Mouse (Mus musculus): ENCODE results near the gene Pih1d1. TPM values are rescaled to one million over a fixed set of nuclear protein-coding genes. Genes with fewer than 3 reads are reported as not detected.
"Not testable (repeated sequence)": the region's sequence is repeated elsewhere in the genome, so short reads cannot be mapped to it uniquely, and the experiment has no call there.

Gene Pih1d1
- total RNA-seq (2021): 10 to 100 TPM; 43.0 to 46.1 TPM
- long read RNA-seq, experiment 1, transcript Pih1d1-201 (10 exons, 1,185 nt): major isoform, 8 of 11 reads
- long read RNA-seq, experiment 1, partial matches to known transcripts: 1 of 11 reads
- long read RNA-seq, experiment 1, other reads (novel, unspliced or antisense): 1 of 11 reads
- long read RNA-seq, experiment 2, transcript Pih1d1-201 (10 exons, 1,185 nt): major isoform, 12 of 28 reads
- long read RNA-seq, experiment 2, partial matches to known transcripts: 8 of 28 reads
- long read RNA-seq, experiment 2, other reads (novel, unspliced or antisense): 4 of 28 reads

- TF ChIP-seq CTCF (conservative IDR thresholded peaks at IDR 0.05): peak; percentile 78
- peak within 1 kb of the TSS; percentile 97 for H3K4me3 ChIP-seq
- DNase-seq (ENCODE audit: low spot score in 2 of 2): peak; percentile 96
- H3K27ac ChIP-seq: peak within 1 kb of the TSS; percentile 97
Measured at GRCm38 (mm10) chr7:45154096-45154992, at the start of gene Pih1d1, which contains the start of gene Aldh16a1. Gene Pih1d1 (plus strand): TSS chr7:45154303. Gene Aldh16a1 (minus strand): TSS chr7:45154584.

GRCm38 (mm10) chr7:45104941-45105340, 49.2 kb upstream of the Pih1d1 start:
- no peak for DNase-seq (ENCODE audit: low spot score in 2 of 2)
- no peak for TF ChIP-seq CTCF (conservative IDR thresholded peaks at IDR 0.05)
- Histone ChIP-seq H3K27ac (no peak overlapping the region), H3K4me3 (no peak overlapping the region)

- no peak for DNase-seq (ENCODE audit: low spot score in 2 of 2)
- H3K4me3 ChIP-seq: no peak overlapping the region
- no peak overlapping the region for H3K27ac ChIP-seq
- TF ChIP-seq CTCF (conservative IDR thresholded peaks at IDR 0.05): no peak
Measured at GRCm38 (mm10) chr7:45105491-45105890, 48.6 kb upstream of the Pih1d1 start.

GRCm38 (mm10) chr7:45106441-45106840, 47.7 kb upstream of the Pih1d1 start:
- TF ChIP-seq CTCF (conservative IDR thresholded peaks at IDR 0.05): no peak
- H3K4me3 ChIP-seq: no peak overlapping the region
- H3K27ac ChIP-seq: no peak overlapping the region
- DNase-seq (ENCODE audit: low spot score in 2 of 2): no peak

- Histone ChIP-seq H3K4me3 (no peak overlapping the region), H3K27ac (no peak overlapping the region)
- no peak for DNase-seq (ENCODE audit: low spot score in 2 of 2)
- no peak for TF ChIP-seq CTCF (conservative IDR thresholded peaks at IDR 0.05)
Measured at GRCm38 (mm10) chr7:45107052-45107645, 47.0 kb upstream of the Pih1d1 start.

GRCm38 (mm10) chr7:45110089-45110488, 44.0 kb upstream of the Pih1d1 start:
- H3K27ac ChIP-seq; DNase-seq (ENCODE audit: low spot score in 2 of 2); H3K4me3 ChIP-seq: not testable (repeated sequence)

DNA sequence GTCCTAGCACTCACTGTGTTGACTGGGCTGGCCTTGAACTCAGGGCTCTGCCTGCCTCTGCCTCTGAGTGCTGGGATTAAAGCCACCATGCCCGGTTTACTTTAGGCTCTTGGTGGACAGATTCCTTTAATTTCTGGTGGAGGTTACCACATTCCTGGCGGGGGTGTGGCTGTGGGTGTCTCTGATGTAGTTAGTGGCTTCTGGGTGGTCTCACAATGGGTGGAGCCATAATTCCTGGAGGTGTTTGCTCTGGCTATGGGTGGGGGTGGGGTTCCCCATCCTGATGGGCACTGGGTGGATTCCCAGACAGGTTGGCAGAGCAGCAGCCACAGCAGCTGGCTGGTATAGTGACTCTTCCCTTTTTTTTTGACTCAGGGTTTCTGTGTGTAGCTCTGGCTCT, 42.2 kb upstream of the Pih1d1 start:
- Histone ChIP-seq H3K27ac (no peak overlapping the region), H3K4me3 (no peak overlapping the region)
- TF ChIP-seq CTCF (conservative IDR thresholded peaks at IDR 0.05): no peak
- no peak for DNase-seq (ENCODE audit: low spot score in 2 of 2)

- Histone ChIP-seq H3K4me3 (no peak overlapping the region), H3K27ac (no peak overlapping the region)
- TF ChIP-seq CTCF (conservative IDR thresholded peaks at IDR 0.05): no peak
- DNase-seq (ENCODE audit: low spot score in 2 of 2): no peak
Measured at GRCm38 (mm10) chr7:45112529-45112928, 41.6 kb upstream of the Pih1d1 start.

- Histone ChIP-seq H3K27ac (no peak overlapping the region), H3K4me3 (no peak overlapping the region)
- no peak for TF ChIP-seq CTCF (conservative IDR thresholded peaks at IDR 0.05)
- no peak for DNase-seq (ENCODE audit: low spot score in 2 of 2)
Measured at GRCm38 (mm10) chr7:45113476-45113875, 40.6 kb upstream of the Pih1d1 start.

- no peak for DNase-seq (ENCODE audit: low spot score in 2 of 2)
- Histone ChIP-seq H3K4me3 (no peak overlapping the region), H3K27ac (no peak overlapping the region)
- TF ChIP-seq CTCF (conservative IDR thresholded peaks at IDR 0.05): no peak
Measured at GRCm38 (mm10) chr7:45117566-45117965, 36.5 kb upstream of the Pih1d1 start.

DNA sequence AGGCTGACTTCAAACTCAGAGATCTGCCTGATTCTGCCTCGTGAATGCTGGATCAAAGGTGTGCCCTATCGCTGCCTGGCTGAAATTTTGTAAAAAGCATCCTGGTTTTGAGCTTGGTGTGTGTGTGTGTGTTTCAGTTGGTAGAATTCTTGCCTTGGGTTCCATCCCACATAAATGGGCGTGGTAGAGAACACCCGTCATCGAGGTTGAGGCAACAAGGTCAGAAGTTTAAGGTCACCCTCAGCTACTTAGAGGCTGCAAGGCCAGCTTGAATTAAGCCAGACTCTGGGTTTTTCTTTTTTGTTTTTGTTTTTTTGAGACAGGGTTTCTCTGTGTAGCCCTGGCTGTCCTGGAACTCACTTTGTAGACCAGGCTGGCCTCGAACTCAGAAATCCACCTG, 35.8 kb upstream of the Pih1d1 start:
- no peak for TF ChIP-seq CTCF (conservative IDR thresholded peaks at IDR 0.05)
- no peak overlapping the region for H3K27ac ChIP-seq
- no peak for DNase-seq (ENCODE audit: low spot score in 2 of 2)
- no peak overlapping the region for H3K4me3 ChIP-seq

DNA sequence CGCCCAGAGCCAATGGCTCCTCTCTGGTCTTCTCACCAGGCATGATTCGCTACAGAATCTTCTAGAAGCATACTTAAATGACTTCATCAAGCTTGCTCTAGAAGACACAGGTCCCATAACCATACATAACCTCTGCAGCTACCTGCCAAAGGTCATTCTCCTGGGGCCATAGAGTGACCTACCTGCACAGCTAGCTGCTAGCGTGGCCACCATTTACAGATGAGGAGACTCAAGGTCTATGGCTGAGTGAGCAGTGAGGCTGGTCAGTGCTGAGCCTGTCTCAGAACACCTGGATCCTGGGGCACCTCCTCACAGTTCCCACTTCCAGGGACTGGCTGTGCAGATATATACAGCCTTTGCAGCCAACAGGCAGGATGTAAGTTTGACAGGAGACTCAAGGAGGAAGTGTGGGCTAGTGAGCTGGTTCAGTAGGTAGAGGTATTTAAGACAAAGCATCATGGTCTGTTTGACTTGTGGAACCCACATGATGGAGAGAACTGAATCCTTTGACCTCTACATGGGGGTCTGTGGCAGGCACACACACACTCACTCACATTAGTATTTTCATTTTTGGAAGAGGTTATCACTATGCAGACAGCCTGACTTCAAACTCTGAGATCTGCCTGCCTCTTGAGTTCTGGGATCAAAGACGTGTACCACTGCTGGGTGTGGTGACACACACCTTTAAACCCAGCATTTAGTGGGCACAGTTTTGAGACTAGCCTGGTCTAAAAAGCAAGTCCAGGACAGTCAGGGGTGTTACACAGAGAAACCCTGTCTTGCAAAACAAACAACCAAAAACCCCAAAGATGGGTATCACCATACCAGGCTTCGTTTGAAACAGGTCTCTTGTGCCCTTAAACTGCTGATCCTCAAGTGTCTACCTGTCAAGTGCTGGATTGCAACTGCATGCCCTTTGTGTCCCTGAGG, 34.1 kb upstream of the Pih1d1 start:
- DNase-seq (ENCODE audit: low spot score in 2 of 2): no peak
- H3K27ac ChIP-seq: peak overlapping the region; percentile 72
- H3K4me3 ChIP-seq: no peak overlapping the region
- TF ChIP-seq CTCF (conservative IDR thresholded peaks at IDR 0.05): no peak
